Comparison of ENCODE assay signal across 30 mouse cellular contexts in the genomic region with DNA sequence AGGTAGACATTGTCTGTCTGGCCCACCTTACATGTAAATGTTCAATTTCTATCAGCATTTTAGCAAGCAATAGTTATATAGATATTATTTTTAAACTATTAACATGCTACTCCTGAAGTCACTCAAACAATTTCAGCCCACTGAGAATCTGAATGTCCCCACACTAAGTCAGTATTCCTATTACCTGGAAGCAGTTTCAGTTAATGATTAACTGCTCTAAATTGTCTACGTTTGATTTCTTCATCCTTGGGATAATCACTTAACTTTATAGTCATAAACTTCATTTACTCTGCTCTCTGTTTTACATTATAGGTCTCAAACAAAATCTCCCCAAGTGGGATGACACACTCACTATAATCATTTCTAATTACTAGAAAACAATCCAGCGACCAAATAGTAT.
"Had no signal": no experiment of that assay in that cellular context is flagged by ENCODE, and none has a peak within 500 bp of the region (broad histone marks: within the 10 kb centered on the region; RNA-seq: fewer than 3 reads in every experiment).

No protein-coding gene starts in this region.

- H3K4me2 ChIP-seq: limb, embryonic 12.5 days; limb, embryonic 13.5 days; limb, embryonic 15.5 days; liver, embryonic 11.5 days; liver, embryonic 12.5 days; liver, embryonic 13.5 days; liver, embryonic 15.5 days; lung, embryonic 14.5 days; lung, embryonic 15.5 days; midbrain, embryonic 12.5 days; midbrain, embryonic 13.5 days; neural tube, embryonic 12.5 days had no signal

- ATAC-seq: liver, embryonic 12.5 days; liver, postnatal 0 days; lung, postnatal 0 days; midbrain, embryonic 13.5 days; midbrain, embryonic 16.5 days had no signal

- H3K27me3 ChIP-seq: limb, embryonic 12.5 days; limb, embryonic 13.5 days; limb, embryonic 15.5 days; liver, embryonic 12.5 days; liver, embryonic 13.5 days; liver, embryonic 15.5 days; lung, embryonic 15.5 days; megakaryocyte, embryonic 14.5 days; midbrain, embryonic 12.5 days; midbrain, embryonic 13.5 days; neural tube, embryonic 12.5 days had no signal

- DNase-seq: left cerebral cortex, postnatal 4 days; liver; liver, embryonic 13.5 days; liver, postnatal 0 days; lung, adult 18-20 months; lung, adult 2 months; lung, embryonic 14.5 days; lung, postnatal 10 days; lung, postnatal 14 days; lung, postnatal 36 days; lung, postnatal 4 days; midbrain, embryonic 14.5 days had no signal

- H3K9me3 ChIP-seq: limb, embryonic 10.5 days; limb, embryonic 12.5 days; limb, embryonic 13.5 days; limb, embryonic 15.5 days; liver, embryonic 12.5 days; liver, embryonic 13.5 days; liver, embryonic 15.5 days; lung, embryonic 15.5 days; megakaryocyte, embryonic 14.5 days; midbrain, embryonic 10.5 days; midbrain, embryonic 12.5 days; midbrain, embryonic 13.5 days; neural tube, embryonic 12.5 days had no signal

- H3K9ac ChIP-seq: limb, embryonic 12.5 days; limb, embryonic 13.5 days; limb, embryonic 15.5 days; liver, embryonic 12.5 days; liver, embryonic 13.5 days; liver, embryonic 14.5 days; liver, embryonic 15.5 days; liver, postnatal 0 days; lung, embryonic 14.5 days; lung, embryonic 15.5 days; midbrain, embryonic 12.5 days; midbrain, embryonic 13.5 days; neural tube, embryonic 12.5 days had no signal

- H3K4me1 ChIP-seq: limb, embryonic 10.5 days; limb, embryonic 12.5 days; limb, embryonic 13.5 days; limb, embryonic 15.5 days; liver, embryonic 12.5 days; liver, embryonic 13.5 days; liver, embryonic 15.5 days; lung, embryonic 15.5 days; megakaryocyte, embryonic 14.5 days; midbrain, embryonic 10.5 days; midbrain, embryonic 12.5 days; midbrain, embryonic 13.5 days; neural tube, embryonic 12.5 days had no signal

- H3K27ac ChIP-seq: limb, embryonic 10.5 days; limb, embryonic 12.5 days; limb, embryonic 13.5 days; limb, embryonic 15.5 days; liver, embryonic 12.5 days; liver, embryonic 13.5 days; liver, embryonic 14.5 days; liver, embryonic 15.5 days; lung, embryonic 15.5 days; macrophage; midbrain, embryonic 10.5 days; midbrain, embryonic 12.5 days; midbrain, embryonic 13.5 days; neural tube, embryonic 12.5 days had no signal

- H3K4me3 ChIP-seq: limb, embryonic 10.5 days; limb, embryonic 12.5 days; limb, embryonic 13.5 days; limb, embryonic 15.5 days; liver, embryonic 12.5 days; liver, embryonic 13.5 days; liver, embryonic 15.5 days; lung, embryonic 15.5 days; megakaryocyte, embryonic 14.5 days; midbrain, embryonic 10.5 days; midbrain, embryonic 12.5 days; midbrain, embryonic 13.5 days; myocyte; neural tube, embryonic 12.5 days had no signal
